Mouse (Mus musculus): ENCODE measurements around the gene Rasgrf1.

DNA sequence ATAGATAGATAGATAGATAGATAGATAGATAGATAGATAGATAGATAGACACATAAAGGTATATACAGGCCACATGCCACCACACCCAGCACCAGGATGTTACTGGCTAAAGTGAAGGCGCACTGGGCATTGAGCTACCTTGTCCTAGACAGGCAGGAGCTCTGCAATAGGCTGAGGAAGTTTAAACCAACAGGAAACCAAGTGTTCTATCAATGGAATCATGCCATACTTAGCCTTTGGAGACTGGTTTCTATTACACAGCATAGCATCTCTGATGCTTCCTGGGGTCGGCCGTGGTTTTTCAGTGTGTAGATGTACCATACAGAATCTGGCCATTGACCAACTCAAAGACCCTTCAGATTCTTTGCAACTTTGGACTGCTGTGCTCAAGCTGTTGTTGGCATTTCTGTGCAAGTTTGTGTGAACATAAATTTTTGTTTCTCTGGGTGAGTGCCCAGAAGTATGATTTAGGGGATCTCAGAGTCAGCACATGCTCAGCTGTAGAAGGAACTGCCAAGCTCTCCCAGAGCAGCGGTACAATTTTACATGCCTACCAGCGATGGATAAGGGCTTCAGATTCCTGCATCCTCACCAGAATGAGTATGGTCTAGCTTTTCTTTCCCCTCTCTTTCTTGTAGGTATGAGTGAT, 17.0 kb upstream of the Rasgrf1 start:
- TF ChIP-seq CTCF (IDR thresholded peaks at IDR 0.05; ENCODE audit: borderline replicate concordance, insufficient read depth, low read length) (no peak), POLR2A (IDR thresholded peaks at IDR 0.05; ENCODE audit: low read depth, low read length) (no peak)
